Mouse (Mus musculus) heart, embryonic 11.5 days (tissue): ENCODE measurements at regions not wholly inside any gene's neighbourhood (a gene's known extent, or its start where the extent isn't known, plus 50 kb on each side); places are given as distances from the start of the nearest gene placed in this dataset.

Experiments used
- ATAC-seq: fragments of 200-750 bp; cut with Nextera tagmentation; replicated peaks from 2 replicates; pipeline ENCODE4 v1.8.0; 2017; ENCODE audit warnings: moderate library complexity; ENCODE audit not compliant: insufficient number of reproducible peaks, low FRiP score, low TSS enrichment
- H3K27ac ChIP-seq: fragments of 300-500 bp; sonication (generic); 2 replicates; pipeline ENCODE4 v1.5.1; 2014; ENCODE audit warnings: mild to moderate bottlenecking, low read depth, low read length
- H3K27me3 ChIP-seq: fragments of 300-500 bp; sonication (generic); 2 replicates; pipeline ENCODE4 v1.6.1; 2014; ENCODE audit warnings: mild to moderate bottlenecking, low read length, mixed read lengths; ENCODE audit not compliant: control insufficient read depth, insufficient read depth
- H3K36me3 ChIP-seq: fragments of 300-500 bp; sonication (generic); 2 replicates; pipeline ENCODE4 v1.6.1; 2014; ENCODE audit warnings: mild to moderate bottlenecking, low read length, moderate library complexity, mixed read lengths; ENCODE audit not compliant: control insufficient read depth, insufficient read depth
- H3K4me1 ChIP-seq: fragments of 300-500 bp; sonication (generic); 2 replicates; pipeline ENCODE4 v1.6.1; 2014; ENCODE audit warnings: low read length; ENCODE audit not compliant: control insufficient read depth, insufficient read depth
- H3K4me2 ChIP-seq: fragments of 300-500 bp; sonication (generic); 2 replicates; pipeline ENCODE4 v1.6.1; 2014; ENCODE audit warnings: mild to moderate bottlenecking, moderate library complexity
- H3K4me3 ChIP-seq: fragments of 300-500 bp; sonication (generic); 2 replicates; pipeline ENCODE4 v1.5.1; 2014; ENCODE audit warnings: low read depth, low read length
- H3K9ac ChIP-seq: fragments of 300-500 bp; sonication (generic); 2 replicates; pipeline ENCODE4 v1.6.1; 2014; ENCODE audit warnings: mild to moderate bottlenecking, low read depth, low read length, moderate library complexity
- H3K9me3 ChIP-seq: fragments of 300-500 bp; sonication (generic); replicated peaks from 2 replicates; pipeline ENCODE4 v1.6.1; 2016; ENCODE audit warnings: low read length; ENCODE audit not compliant: control insufficient read depth
- WGBS: fragments of 180-500 bp; shearing (Covaris S2); extraction: QIAGEN DNeasy Blood & Tissue Kit; methylation state at CpG from one replicate; pipeline ENCODE4 v1.1.7; 2014; ENCODE audit not compliant: insufficient replicate concordance; 5-methylcytosine and 5-hydroxymethylcytosine counted together

GRCm38 (mm10) chr6:31156999-31157398, 198.1 kb upstream of the Klf14 start:
- no peak for ATAC-seq
- Histone ChIP-seq H3K4me3 (no peak overlapping the region), H3K9ac (no peak overlapping the region), H3K4me2 (no peak overlapping the region), H3K27ac (no peak overlapping the region), H3K4me1 (no peaks in the 10 kb centered on the region), H3K27me3 (no peaks in the 10 kb centered on the region), H3K9me3 (no peaks in the 10 kb centered on the region), H3K36me3 (no peaks in the 10 kb centered on the region)
- WGBS: 65% methylated on average over 2 of the region's 2 CpGs

GRCm38 (mm10) chr6:31157429-31157828, 198.6 kb upstream of the Klf14 start:
- no peak for ATAC-seq
- no peaks in the 10 kb centered on the region for H3K27me3 ChIP-seq
- no peaks in the 10 kb centered on the region for H3K4me1 ChIP-seq
- H3K9ac ChIP-seq: no peak overlapping the region
- H3K36me3 ChIP-seq: no peaks in the 10 kb centered on the region
- no peak overlapping the region for H3K4me3 ChIP-seq
- H3K27ac ChIP-seq: no peak overlapping the region
- 83% methylated on average over 6 of the region's 6 CpGs for WGBS
- H3K9me3 ChIP-seq: no peaks in the 10 kb centered on the region
- H3K4me2 ChIP-seq: no peak overlapping the region

- Histone ChIP-seq H3K36me3 (no peaks in the 10 kb centered on the region), H3K4me3 (no peak overlapping the region), H3K9ac (no peak overlapping the region), H3K4me1 (no peaks in the 10 kb centered on the region), H3K27me3 (no peaks in the 10 kb centered on the region), H3K27ac (no peak overlapping the region), H3K9me3 (no peaks in the 10 kb centered on the region), H3K4me2 (no peak overlapping the region)
- ATAC-seq: no peak
- 79% methylated on average over 7 of the region's 7 CpGs for WGBS
Observed at GRCm38 (mm10) chr6:31158648-31159047, 199.8 kb upstream of the Klf14 start.

GRCm38 (mm10) chr6:31159240-31159639, 200.4 kb upstream of the Klf14 start:
- H3K36me3 ChIP-seq: no peaks in the 10 kb centered on the region
- no peaks in the 10 kb centered on the region for H3K9me3 ChIP-seq
- no peak overlapping the region for H3K27ac ChIP-seq
- no peak overlapping the region for H3K9ac ChIP-seq
- no peaks in the 10 kb centered on the region for H3K27me3 ChIP-seq
- 60% methylated on average over 8 of the region's 8 CpGs for WGBS
- H3K4me2 ChIP-seq: no peak overlapping the region
- H3K4me3 ChIP-seq: no peak overlapping the region
- no peaks in the 10 kb centered on the region for H3K4me1 ChIP-seq
- ATAC-seq: no peak

GRCm38 (mm10) chr6:31159935-31160670, 201.2 kb upstream of the Klf14 start:
- Histone ChIP-seq H3K4me2 (no peak overlapping the region), H3K4me1 (no peaks in the 10 kb centered on the region), H3K27ac (no peak overlapping the region), H3K9me3 (no peaks in the 10 kb centered on the region), H3K9ac (no peak overlapping the region), H3K27me3 (no peaks in the 10 kb centered on the region), H3K4me3 (no peak overlapping the region), H3K36me3 (no peaks in the 10 kb centered on the region)
- 69% methylated on average over 16 of the region's 16 CpGs for WGBS
- no peak for ATAC-seq

GRCm38 (mm10) chr6:31161445-31162340, 202.8 kb upstream of the Klf14 start:
- Histone ChIP-seq H3K9ac (no peak overlapping the region), H3K27ac (no peak overlapping the region), H3K4me3 (no peak overlapping the region), H3K4me2 (no peak overlapping the region), H3K36me3 (no peaks in the 10 kb centered on the region), H3K27me3 (no peaks in the 10 kb centered on the region), H3K9me3 (no peaks in the 10 kb centered on the region), H3K4me1 (no peaks in the 10 kb centered on the region)
- WGBS: 76% methylated on average over 22 of the region's 22 CpGs
- ATAC-seq: no peak

GRCm38 (mm10) chr6:31165011-31165410, 206.1 kb upstream of the Klf14 start:
- no peak overlapping the region for H3K4me3 ChIP-seq
- no peak overlapping the region for H3K27ac ChIP-seq
- H3K4me2 ChIP-seq: no peak overlapping the region
- WGBS: 85% methylated on average over 6 of the region's 6 CpGs
- no peak for ATAC-seq
- H3K9ac ChIP-seq: no peak overlapping the region
- no peaks in the 10 kb centered on the region for H3K36me3 ChIP-seq
- H3K4me1 ChIP-seq: no peaks in the 10 kb centered on the region
- no peaks in the 10 kb centered on the region for H3K27me3 ChIP-seq
- no peaks in the 10 kb centered on the region for H3K9me3 ChIP-seq

- WGBS: 78% methylated on average over 8 of the region's 8 CpGs
- ATAC-seq: no peak
- Histone ChIP-seq H3K36me3 (no peaks in the 10 kb centered on the region), H3K4me3 (no peak overlapping the region), H3K9me3 (no peaks in the 10 kb centered on the region), H3K27me3 (no peaks in the 10 kb centered on the region), H3K27ac (no peak overlapping the region), H3K9ac (no peak overlapping the region), H3K4me1 (no peaks in the 10 kb centered on the region), H3K4me2 (no peak overlapping the region)
Observed at GRCm38 (mm10) chr6:31166347-31166746, 207.5 kb upstream of the Klf14 start.
